Mouse (Mus musculus) telencephalon, adult 2 months (tissue): Measurements from ENCODE around the gene Cadm2.

Experiments used
- DNase-seq: peaks from one replicate; pipeline ENCODE4 v3.0.0-alpha.2; 2011; ENCODE audit warnings: low read depth, low spot score

Cadm2 gene

DNA sequence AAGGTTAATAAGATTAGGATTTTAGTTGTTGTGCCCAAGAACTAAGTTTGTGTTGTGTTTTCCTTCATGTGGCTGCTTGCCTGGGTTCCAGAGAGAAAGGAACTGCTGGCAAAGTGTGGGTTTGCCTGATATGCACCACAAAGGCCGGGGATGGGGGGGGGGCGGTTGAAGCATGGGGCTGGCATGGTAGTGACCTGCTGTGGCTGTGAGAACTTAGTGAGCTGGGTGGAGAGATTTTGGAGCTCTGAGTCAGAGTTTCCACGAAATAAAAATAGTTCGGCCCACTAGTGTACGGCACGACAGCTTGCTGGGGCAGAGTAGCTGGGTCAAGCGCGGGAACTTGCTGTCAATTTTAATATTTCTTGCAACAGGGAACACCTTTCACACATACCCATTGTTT lies 653.0 kb downstream of the Cadm2 start:
- no peak for DNase-seq

DNA sequence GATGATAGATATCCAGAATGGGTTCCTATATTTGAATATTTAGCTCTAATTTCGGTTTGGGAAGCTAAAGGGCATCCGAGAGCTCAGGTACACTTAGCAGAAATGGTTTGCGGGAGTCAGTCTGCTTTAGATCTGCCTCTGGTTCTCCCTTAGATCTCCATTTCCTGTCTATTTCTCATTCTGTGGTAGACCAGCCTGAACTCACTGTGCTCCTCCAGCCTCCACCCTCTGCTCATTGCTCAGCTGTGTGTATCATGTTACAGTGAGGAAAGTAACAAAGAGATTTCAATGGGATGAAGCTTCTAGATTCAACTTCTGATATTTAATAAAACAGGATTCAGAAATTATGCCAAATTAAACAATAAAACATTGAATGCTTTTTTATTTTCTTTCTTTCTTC lies 661.6 kb downstream of the Cadm2 start:
- DNase-seq = no peak

- no peak for DNase-seq
Measured at GRCm38 (mm10) chr16:66955876-66956275, 664.8 kb downstream of the Cadm2 start.

DNA sequence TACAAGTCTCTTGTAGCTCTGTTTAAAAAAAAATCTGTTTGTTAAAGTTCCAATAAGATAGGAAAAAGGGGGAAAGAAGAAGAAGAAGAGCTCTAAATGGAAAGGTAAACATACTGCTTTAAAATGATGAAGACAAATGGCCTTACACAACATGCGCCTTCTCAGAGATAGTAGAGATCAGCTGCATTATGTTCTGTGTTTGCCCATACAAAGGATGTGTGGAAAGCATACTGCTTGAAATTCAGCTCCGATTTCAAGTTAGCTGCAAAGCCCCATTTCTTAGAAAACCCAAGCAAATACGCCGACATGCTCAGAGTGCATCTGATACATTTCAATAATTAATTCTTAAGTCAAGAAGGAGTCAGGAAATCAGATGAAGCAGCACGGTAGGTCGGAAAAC lies 684.4 kb downstream of the Cadm2 start:
- DNase-seq = no peak

- DNase-seq = peak; percentile 38
Measured at GRCm38 (mm10) chr16:66925517-66925916, 695.2 kb downstream of the Cadm2 start.

- no peak for DNase-seq
Measured at GRCm38 (mm10) chr16:66922753-66923152, 698.0 kb downstream of the Cadm2 start.

DNA sequence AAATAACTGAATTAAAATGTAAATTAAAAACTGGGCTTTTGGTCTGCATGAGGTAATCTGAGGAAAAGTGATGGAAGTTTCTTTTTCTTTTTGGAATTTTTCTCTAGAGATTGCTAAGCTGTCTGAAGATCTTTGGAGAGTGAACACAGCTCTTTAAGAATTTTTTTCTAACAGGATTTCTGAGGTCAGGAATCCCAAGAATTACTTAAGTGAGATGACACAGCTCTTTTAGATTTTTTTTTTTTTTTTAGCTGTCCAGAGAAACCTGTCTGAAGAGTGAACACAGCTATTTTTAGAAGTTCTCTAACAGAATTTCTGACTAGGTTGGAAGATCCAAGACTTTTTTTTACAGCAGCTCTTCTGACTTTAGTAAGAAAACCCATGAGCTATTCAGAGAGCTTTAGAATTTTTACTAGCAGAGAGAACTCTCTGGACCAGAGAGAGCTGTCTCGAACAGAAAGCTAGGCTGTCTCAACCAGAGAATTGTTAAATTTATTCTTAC lies 699.2 kb downstream of the Cadm2 start:
- DNase-seq = no peak

- no peak for DNase-seq
Measured at GRCm38 (mm10) chr16:66919889-66920402, 700.8 kb downstream of the Cadm2 start.

GRCm38 (mm10) chr16:66901801-66902200 lies 718.9 kb downstream of the Cadm2 start:
- no peak for DNase-seq

GRCm38 (mm10) chr16:66900664-66901063 lies 720.0 kb downstream of the Cadm2 start:
- DNase-seq = no peak

- no peak for DNase-seq
Measured at GRCm38 (mm10) chr16:66892359-66892758, 728.3 kb downstream of the Cadm2 start.

DNA sequence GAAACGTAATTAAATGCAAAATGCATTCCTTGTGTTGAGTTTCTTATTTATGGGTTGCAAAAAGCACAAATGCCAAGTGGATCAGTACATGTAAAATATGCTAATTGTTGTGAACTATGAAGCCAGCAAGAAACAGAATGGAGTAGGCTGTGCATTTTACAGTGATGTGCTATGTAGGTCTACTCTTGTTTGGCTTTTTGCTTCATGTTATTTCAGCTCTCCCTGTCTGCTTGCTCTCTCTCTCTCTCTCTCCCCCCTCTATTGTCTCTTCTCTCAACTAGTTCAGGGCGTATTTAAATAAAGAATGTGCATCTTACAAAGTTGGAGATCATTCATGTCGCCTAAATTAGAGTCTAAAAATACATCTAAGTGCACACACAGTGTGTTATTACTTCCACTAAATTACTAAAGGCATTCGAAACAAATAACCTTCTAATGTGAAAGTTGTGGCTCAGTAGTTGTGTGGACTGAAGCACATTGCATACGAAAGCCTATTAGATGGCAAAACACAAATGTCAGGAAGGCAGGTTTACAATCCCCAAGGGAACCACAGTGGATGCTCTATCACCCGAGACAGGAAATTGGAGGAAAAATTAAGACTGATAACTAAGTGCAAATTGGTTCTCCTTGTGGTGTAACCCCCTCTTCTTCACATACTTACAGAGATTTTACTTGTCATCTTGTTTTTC lies 729.0 kb downstream of the Cadm2 start:
- DNase-seq = no peak

- DNase-seq = no peak
Measured at GRCm38 (mm10) chr16:66889907-66890306, 730.8 kb downstream of the Cadm2 start.

- DNase-seq = no peak
Measured at GRCm38 (mm10) chr16:66882597-66882996, 738.1 kb downstream of the Cadm2 start.

GRCm38 (mm10) chr16:66871201-66871600 lies 749.5 kb downstream of the Cadm2 start:
- no peak for DNase-seq

GRCm38 (mm10) chr16:66851047-66851446 lies 769.7 kb downstream of the Cadm2 start:
- no peak for DNase-seq

- no peak for DNase-seq
Measured at GRCm38 (mm10) chr16:66824866-66825265, 795.8 kb downstream of the Cadm2 start.

- DNase-seq = no peak
Measured at GRCm38 (mm10) chr16:66811495-66811894, 809.2 kb downstream of the Cadm2 start.

DNA sequence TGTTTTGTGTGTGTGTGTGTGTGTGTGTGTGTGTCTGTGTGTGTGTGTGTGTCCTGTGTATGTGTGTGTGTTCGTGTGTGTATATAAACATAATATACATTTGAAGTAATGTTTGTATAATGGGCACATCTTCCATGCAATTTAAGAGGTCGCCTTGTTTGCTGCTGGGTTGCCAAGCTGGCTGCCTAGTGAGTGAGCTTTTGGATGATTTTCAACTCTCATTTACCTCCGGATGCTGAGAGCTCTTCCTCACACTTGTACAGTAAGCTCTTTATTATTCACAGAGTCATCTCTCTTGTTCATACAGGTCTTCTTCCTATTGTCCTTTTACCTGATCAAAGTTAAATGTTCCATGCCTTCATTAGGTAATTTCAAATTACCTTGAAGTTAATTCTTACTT lies 822.5 kb downstream of the Cadm2 start:
- no peak for DNase-seq

DNA sequence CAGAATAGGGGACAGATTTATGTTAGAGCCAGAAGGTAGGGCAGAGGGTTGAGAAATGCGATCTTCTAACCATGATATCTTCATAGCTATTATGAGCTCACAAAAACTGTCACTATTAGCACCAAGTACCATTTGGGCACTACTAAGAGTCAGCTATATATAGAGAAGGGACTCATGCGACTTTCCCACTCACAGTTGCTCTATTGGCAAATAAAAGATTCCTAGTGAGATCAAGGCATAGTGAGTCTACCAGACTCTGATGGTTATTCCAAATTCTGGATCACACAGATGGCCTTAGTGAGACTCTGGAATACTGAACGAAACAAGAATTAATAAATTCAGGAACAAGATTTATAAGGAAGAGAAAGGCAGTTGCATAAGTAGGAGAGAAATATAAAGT lies 827.6 kb downstream of the Cadm2 start:
- no peak for DNase-seq

DNA sequence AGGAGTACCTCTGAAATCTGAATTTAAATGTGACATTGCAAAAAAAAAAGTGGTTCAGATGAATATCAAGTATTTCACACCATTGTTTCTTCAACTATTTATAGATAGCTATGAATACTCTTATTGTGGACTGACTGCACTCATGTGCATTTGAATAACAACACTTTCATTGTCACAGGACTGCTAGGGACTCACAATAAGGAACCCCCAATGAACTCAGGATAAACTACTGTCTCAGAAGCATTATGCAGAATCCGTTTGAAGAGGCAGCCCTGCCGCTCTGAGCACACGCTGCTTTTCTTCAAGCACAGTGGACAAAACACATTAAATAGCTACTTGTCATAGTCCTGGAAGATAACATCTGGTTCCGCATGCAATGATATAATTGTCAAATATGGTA lies 848.8 kb downstream of the Cadm2 start:
- DNase-seq = peak; percentile 40

DNA sequence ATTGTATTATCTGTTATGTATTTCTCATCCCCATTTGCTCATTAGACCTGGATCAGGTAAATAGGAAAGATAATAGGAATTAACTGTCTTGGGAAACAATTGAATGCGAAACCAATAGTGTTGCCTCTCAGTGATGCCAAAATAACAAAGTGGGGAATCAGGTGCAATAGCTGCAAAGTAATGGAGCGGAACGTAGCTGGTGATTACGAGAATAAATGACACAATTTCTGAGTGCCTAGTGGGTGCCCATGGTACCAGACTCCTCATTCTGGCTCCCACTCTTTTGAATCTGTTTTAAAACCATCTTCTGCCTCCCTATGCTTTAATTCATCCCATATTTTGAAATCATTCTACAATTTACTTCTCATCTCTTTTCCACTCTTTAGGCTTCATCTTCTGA lies 851.2 kb downstream of the Cadm2 start:
- DNase-seq = no peak

DNA sequence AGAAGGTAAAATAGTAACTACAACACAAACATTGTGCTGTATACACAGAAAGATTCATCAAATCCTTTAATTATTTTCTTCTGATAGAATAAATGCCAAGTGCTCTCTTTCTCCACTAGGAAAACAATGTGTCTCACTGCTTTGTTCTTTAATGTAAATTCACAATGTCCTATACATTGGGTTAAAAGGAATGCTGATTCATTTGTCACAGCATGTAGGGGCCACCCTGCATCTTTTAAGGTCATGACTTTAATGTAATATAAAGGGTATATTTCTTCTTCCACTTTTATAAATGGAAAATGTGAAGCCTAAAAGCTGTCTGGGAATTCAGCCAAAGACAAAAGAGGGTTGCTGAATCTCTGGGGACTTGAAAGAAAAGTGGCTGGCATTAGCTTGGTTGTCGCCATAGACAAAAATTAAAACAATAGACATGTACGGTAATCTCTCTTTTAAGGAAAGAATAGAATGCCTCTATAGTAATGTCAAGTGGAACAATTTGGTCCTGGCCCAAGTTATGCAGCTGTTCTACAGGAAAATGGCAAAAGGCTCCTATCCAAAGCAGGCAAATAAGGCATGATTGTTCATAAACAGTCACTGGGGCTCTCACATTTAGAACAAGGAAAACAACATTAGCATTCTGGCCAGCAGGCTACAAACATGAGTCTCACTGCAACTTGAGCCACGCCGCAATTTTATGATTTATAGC lies 851.9 kb downstream of the Cadm2 start:
- peak; percentile 62 for DNase-seq
